Mouse (Mus musculus) liver, embryonic 14.5 days (tissue): ENCODE measurements around the gene Adcyap1r1. TPM values are rescaled to one million over a fixed set of nuclear protein-coding genes. Genes with fewer than 3 reads are reported as not detected.
A peak's percentile ranks its signal among the peaks of the same experiment; 100 is the strongest.

Experiments used
- ATAC-seq: fragments of 200-750 bp; cut with Nextera tagmentation; 2 replicates; pipeline ENCODE4 v1.8.0; 2017; ENCODE audit warnings: moderate number of reproducible peaks, mild to moderate bottlenecking, moderate library complexity; ENCODE audit not compliant: insufficient read depth
- DNase-seq, 3 experiments: peaks; one replicate each; pipeline ENCODE4 v3.0.0-alpha.2; 2012 to 2013; ENCODE audit warnings: low read depth in 3 of 3, low spot score in 3 of 3
- H3K27ac ChIP-seq: fragments of 300-500 bp; sonication (generic); 2 replicates; pipeline ENCODE4 v1.5.1; 2014; ENCODE audit warnings: moderate library complexity, mild to moderate bottlenecking, control low read depth, inconsistent platforms
- H3K27me3 ChIP-seq: fragments of 300-500 bp; sonication (generic); 2 replicates; pipeline ENCODE4 v1.6.1; 2014; ENCODE audit warnings: mild to moderate bottlenecking, low read length, moderate library complexity; ENCODE audit not compliant: control insufficient read depth, insufficient read depth
- H3K36me3 ChIP-seq: fragments of 300-500 bp; sonication (generic); replicated peaks from 2 replicates; pipeline ENCODE4 v1.6.1; 2014; ENCODE audit warnings: low read depth; ENCODE audit not compliant: control insufficient read depth, insufficient read depth
- H3K4me1 ChIP-seq, 2 experiments: fragments of 200-500 bp in 1 of 2; fragments of 300-500 bp in 1 of 2; sonication (generic) in 1 of 2; replicated peaks; 2 replicates each; pipeline ENCODE4 v1.6.1; 2012 to 2014; ENCODE audit warnings: antibody characterized with exemption in 1 of 2, inconsistent platforms in 1 of 2, low read length in 1 of 2; ENCODE audit not compliant: control insufficient read depth in 2 of 2, insufficient read depth in 2 of 2
- H3K4me2 ChIP-seq: fragments of 300-500 bp; sonication (generic); 2 replicates; pipeline ENCODE4 v1.6.1; 2014; ENCODE audit warnings: low read depth, mild to moderate bottlenecking, control low read depth, moderate library complexity
- H3K4me3 ChIP-seq, 2 experiments: fragments of 200-500 bp in 1 of 2; fragments of 300-500 bp in 1 of 2; sonication (generic) in 1 of 2; 2 replicates each; pipeline ENCODE4 v1.5.1; 2012 to 2014; ENCODE audit warnings: low read depth in 2 of 2, low read length in 2 of 2, mild to moderate bottlenecking in 2 of 2, control low read depth in 1 of 2, inconsistent platforms in 1 of 2, moderate library complexity in 1 of 2; ENCODE audit not compliant: insufficient read depth in 1 of 2
- H3K9ac ChIP-seq: fragments of 300-500 bp; sonication (generic); replicated peaks from 2 replicates; pipeline ENCODE4 v1.6.1; 2014; ENCODE audit warnings: mild to moderate bottlenecking, control low read depth, moderate library complexity
- H3K9me3 ChIP-seq: fragments of 300-500 bp; sonication (generic); 2 replicates; pipeline ENCODE4 v1.6.1; 2016; ENCODE audit warnings: low read length, mixed read lengths; ENCODE audit not compliant: control insufficient read depth
- CTCF ChIP-seq: IDR thresholded peaks from 2 replicates; pipeline ENCODE4 v1.5.1; 2016; ENCODE audit warnings: antibody characterized with exemption, low read depth, control low read depth
- EP300 ChIP-seq: IDR thresholded peaks from 2 replicates; pipeline ENCODE4 v1.6.1; 2016; ENCODE audit warnings: antibody characterized with exemption, low read depth
- WGBS: fragments of 180-500 bp; shearing (Covaris S2); extraction: QIAGEN DNeasy Blood & Tissue Kit; methylation state at CpG from one replicate; pipeline ENCODE4 v1.1.7; 2014; ENCODE audit not compliant: insufficient replicate concordance; 5-methylcytosine and 5-hydroxymethylcytosine counted together
- polyA plus RNA-seq, 2 experiments: library from polyadenylated mRNA; depleted of rRNA in 1 of 2; stranded (reverse) in 1 of 2; unstranded in 1 of 2; fragments of >200 nt; fragmentation: Nextera tagmentation in 1 of 2; extraction: Ambion mirVana in 1 of 2; gene quantifications; 2 replicates each; pipeline versions ENCODE4 v1.2.1 to v1.2.3; 2012 to 2014

Gene Adcyap1r1
- polyA plus RNA-seq, 2 experiments: 0.01 TPM; not detected in 1

DNA sequence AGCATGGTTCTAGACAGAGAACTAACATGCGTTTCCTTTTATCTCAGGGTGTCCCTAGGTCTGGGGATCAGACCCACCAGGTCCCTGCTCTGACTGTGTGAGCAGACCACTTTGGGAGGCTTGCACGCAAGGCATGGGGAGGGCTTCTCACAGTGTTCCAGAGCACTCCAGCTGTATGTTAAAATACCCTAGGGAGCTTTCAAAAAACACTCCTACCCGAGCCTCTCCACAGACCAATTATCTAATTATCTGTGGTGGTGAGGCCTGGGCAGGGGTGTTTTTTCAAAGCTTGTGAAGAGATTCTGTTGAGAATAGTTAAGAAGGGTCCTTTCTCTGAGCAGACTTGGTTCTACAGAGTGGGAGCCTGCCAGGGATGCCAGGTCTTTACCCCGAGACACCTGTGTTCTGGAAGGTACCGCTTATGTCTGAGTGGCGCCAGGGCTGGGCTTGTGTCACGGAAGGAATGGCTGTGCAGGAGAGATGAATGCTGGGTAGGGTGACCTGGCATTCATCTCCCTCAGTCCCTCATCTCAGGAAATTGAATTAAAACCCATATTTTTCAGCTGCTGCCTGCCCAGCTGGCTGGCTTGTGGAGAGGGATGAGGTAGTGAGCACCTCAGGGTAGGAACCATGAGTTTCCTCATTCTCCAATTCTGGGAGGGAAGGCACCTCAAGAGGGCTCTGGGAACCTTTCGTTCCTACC lies 2.7 kb upstream of the Adcyap1r1 start:
- Histone ChIP-seq H3K4me2 (no peak overlapping the region), H3K9me3 (no peaks in the 10 kb centered on the region), H3K4me1 (no peaks in the 10 kb centered on the region), H3K27ac (no peak overlapping the region), H3K36me3 (no peaks in the 10 kb centered on the region), H3K27me3 (peaks cover 30% of the 10 kb centered on the region), H3K4me3 (no peak overlapping the region), H3K9ac (no peak overlapping the region)
- TF ChIP-seq CTCF (no peak), EP300 (no peak)
- no peak for DNase-seq
- no peak for ATAC-seq
- 56% methylated on average over 8 of the region's 8 CpGs for WGBS

DNA sequence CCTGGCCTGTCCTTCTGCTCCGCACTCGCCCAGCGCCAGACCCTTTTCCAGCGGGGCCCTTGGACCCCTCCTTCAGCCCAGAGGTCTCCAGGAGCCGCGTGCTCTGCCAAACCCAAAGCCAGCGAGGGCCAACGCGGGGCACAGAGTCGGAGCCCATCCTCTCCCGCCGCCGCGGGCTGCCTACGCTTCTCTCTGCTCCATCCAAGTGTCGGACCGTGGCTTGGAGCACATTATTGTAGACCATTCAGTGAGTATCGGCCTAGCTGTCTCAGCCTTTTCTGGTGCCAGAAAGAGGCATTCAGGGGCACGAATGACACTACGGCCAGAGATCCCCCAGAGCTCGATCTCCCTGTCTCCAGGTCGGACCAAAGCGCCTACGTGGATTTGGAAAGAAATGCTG lies 603 bp downstream of the Adcyap1r1 start:
- Histone ChIP-seq H3K27ac (no peak overlapping the region), H3K4me3 (no peak overlapping the region), H3K4me2 (peak overlapping the region; percentile 6; the same call in 1 of the 2 replicates), H3K4me1 (no peaks in the 10 kb centered on the region), H3K27me3 (peaks cover 30% of the 10 kb centered on the region), H3K9me3 (no peaks in the 10 kb centered on the region), H3K36me3 (no peaks in the 10 kb centered on the region), H3K9ac (no peak overlapping the region)
- no peak for ATAC-seq
- WGBS: 3% methylated on average over 24 of the region's 24 CpGs
- no peak for DNase-seq
- TF ChIP-seq EP300 (no peak), CTCF (no peak)

DNA sequence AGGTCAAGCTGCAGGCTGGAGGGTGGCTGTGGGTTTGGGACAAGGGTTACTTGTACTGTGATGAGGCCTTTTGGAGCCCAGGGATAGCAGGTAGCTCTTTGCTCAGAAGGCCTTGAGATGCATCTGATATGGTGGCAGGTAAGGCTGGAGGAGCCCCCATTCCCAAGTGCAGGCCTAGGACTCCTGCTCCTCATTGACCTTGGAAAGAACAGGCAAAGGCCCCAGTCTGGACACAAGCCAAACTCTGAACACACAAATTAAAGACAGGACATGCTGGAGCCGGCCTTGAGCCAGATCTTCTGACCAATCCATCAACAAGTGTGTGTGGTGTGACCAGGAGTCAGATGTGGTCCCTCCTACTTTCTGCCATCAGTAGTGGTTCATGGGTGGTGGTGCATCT lies 1.8 kb downstream of the Adcyap1r1 start:
- ATAC-seq: no peak
- TF ChIP-seq CTCF: no peak

DNA sequence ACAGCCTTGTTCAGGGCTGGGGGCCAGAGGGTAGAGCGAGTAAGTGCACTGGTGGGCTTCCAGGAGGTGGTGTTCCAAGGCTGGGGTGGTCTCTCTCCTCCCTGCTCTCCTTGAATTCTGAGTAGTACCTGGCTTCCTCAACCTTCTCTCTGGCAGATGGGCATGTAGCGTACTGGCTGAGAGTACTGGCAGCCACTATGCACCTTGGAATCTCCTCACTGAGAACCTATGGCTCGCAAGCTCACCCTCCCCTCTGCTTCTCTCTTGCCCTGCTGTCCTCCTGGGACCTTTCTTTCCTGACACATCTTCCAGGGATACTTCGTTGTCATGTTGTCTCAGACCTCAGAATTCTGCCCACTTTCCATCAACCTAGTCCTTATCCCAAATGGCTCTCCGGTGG lies 3.9 kb downstream of the Adcyap1r1 start:
- Histone ChIP-seq H3K4me1 (no peaks in the 10 kb centered on the region), H3K9ac (no peak overlapping the region), H3K27ac (no peak overlapping the region), H3K27me3 (peaks cover 28% of the 10 kb centered on the region), H3K4me3 (no peak overlapping the region), H3K4me2 (no peak overlapping the region), H3K9me3 (no peaks in the 10 kb centered on the region), H3K36me3 (no peaks in the 10 kb centered on the region)
- no peak for ATAC-seq
- no peak for TF ChIP-seq EP300
- no peak for TF ChIP-seq CTCF
- no peak for DNase-seq
- 53% methylated on average over 5 of the region's 5 CpGs for WGBS

More for the DNA sequence above, 1.8 kb downstream of the Adcyap1r1 start:
- H3K36me3 ChIP-seq: no peaks in the 10 kb centered on the region
- no peak overlapping the region for H3K9ac ChIP-seq
- 41% methylated on average over 1 of the region's 1 CpGs for WGBS
- no peak overlapping the region for H3K4me2 ChIP-seq
- DNase-seq: no peak
- no peak overlapping the region for H3K27ac ChIP-seq
- H3K4me3 ChIP-seq: no peak overlapping the region
- no peaks in the 10 kb centered on the region for H3K9me3 ChIP-seq
- H3K4me1 ChIP-seq: no peaks in the 10 kb centered on the region
- peaks cover 30% of the 10 kb centered on the region for H3K27me3 ChIP-seq

DNA sequence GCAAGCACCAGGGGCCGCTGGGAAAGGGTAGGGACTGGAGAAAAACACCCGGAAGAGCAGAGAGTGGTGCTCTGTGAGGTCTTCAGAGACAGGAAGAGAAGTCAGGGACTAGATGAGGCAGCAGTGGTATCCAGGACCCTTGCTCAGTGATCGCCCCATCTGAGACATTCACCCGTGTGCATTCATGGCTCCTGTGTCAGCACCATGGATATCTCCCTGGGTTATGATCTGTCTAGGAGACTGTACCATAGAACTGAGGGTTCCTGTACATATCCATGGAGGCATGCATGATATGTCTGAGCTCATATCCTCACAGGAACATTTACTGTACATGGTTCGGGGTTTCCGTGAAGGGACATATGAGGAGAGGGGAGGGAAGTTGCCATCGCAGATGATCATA lies 5.9 kb downstream of the Adcyap1r1 start:
- no peak for TF ChIP-seq CTCF
- no peak for TF ChIP-seq EP300
- Histone ChIP-seq H3K9ac (no peak overlapping the region), H3K4me2 (no peak overlapping the region), H3K27ac (no peak overlapping the region), H3K36me3 (no peaks in the 10 kb centered on the region), H3K9me3 (no peaks in the 10 kb centered on the region), H3K27me3 (peaks cover 7% of the 10 kb centered on the region), H3K4me1 (no peaks in the 10 kb centered on the region), H3K4me3 (no peak overlapping the region)
- ATAC-seq (no peak), DNase-seq (no peak)
- WGBS: 53% methylated on average over 7 of the region's 7 CpGs
